Comparison of ENCODE assay signal across 8 mouse cellular contexts in genomic region chr3:89784991-89785753, GRCm38 (mm10). TPM values are rescaled to one million over a fixed set of nuclear protein-coding genes. Genes with fewer than 3 reads are reported as not detected.
DNase-seq lines count a peak whose midpoint lies in the region; ATAC-seq and TF ChIP-seq lines count a peak whose summit lies in the region.

No protein-coding gene starts in this region.

- H3K27me3 ChIP-seq in midbrain, embryonic 10.5 days (ENCODE audit: low read depth, poor library complexity, severe bottlenecking), result no peaks in the 10 kb centered on the region
- no peaks in the 10 kb centered on the region for H3K27me3 ChIP-seq in midbrain, embryonic 16.5 days (ENCODE audit: control insufficient read depth, insufficient read depth, low read depth, low read length)
- H3K27me3 ChIP-seq in hindbrain, embryonic 14.5 days (ENCODE audit: control insufficient read depth, insufficient read depth, low read length), result no peaks in the 10 kb centered on the region
- H3K27me3 ChIP-seq in megakaryocyte, embryonic 14.5 days (replicated peaks), result peaks cover 27% of the 10 kb centered on the region
- no peaks in the 10 kb centered on the region for H3K27me3 ChIP-seq in small intestine, adult 2 months (ENCODE audit: control insufficient read depth, insufficient read depth, low read length)

- no peak for TF ChIP-seq POLR2A in small intestine, adult 2 months (IDR thresholded peaks at IDR 0.05; ENCODE audit: low read depth, low read length)

- peak; percentile 53 for DNase-seq in midbrain, embryonic 10.5 days (ENCODE audit: low spot score)
- DNase-seq in cerebellum, adult 9-10 months, result peak; percentile 75
- DNase-seq in frontal cortex, postnatal 25 days (ENCODE audit: low spot score in 2 of 2), result peak; percentile 33 to 55
- peak; percentile 67 for DNase-seq in hindbrain, embryonic 14.5 days (ENCODE audit: low spot score)
- DNase-seq in left cerebral cortex, postnatal 14 days (ENCODE audit: low spot score in 2 of 2), result peak; percentile 70 to 74

- peaks cover 40% of the 10 kb centered on the region for H3K36me3 ChIP-seq in midbrain, embryonic 10.5 days
- H3K36me3 ChIP-seq in midbrain, embryonic 16.5 days (ENCODE audit: control insufficient read depth, insufficient read depth, low read length), result peaks cover 28% of the 10 kb centered on the region
- H3K36me3 ChIP-seq in hindbrain, embryonic 14.5 days (replicated peaks; ENCODE audit: control insufficient read depth, insufficient read depth), result peaks cover 41% of the 10 kb centered on the region
- peaks cover 40% of the 10 kb centered on the region for H3K36me3 ChIP-seq in megakaryocyte, embryonic 14.5 days (replicated peaks; ENCODE audit: low read length)
- H3K36me3 ChIP-seq in small intestine, adult 2 months (ENCODE audit: control insufficient read depth, insufficient read depth, low read length), result peaks cover 33% of the 10 kb centered on the region

- no peaks in the 10 kb centered on the region for H3K9me3 ChIP-seq in midbrain, embryonic 10.5 days (replicated peaks)
- no peaks in the 10 kb centered on the region for H3K9me3 ChIP-seq in midbrain, embryonic 16.5 days (replicated peaks; ENCODE audit: control insufficient read depth, low read length, poor library complexity, severe bottlenecking)
- no peaks in the 10 kb centered on the region for H3K9me3 ChIP-seq in hindbrain, embryonic 14.5 days (ENCODE audit: control insufficient read depth, low read length)
- H3K9me3 ChIP-seq in megakaryocyte, embryonic 14.5 days, result no peaks in the 10 kb centered on the region

- TF ChIP-seq CTCF in small intestine, adult 2 months (IDR thresholded peaks at IDR 0.05; ENCODE audit: extremely low read depth, insufficient read length, insufficient replicate concordance, low read depth, low read length), result peak; percentile 77

- H3K4me1 ChIP-seq in midbrain, embryonic 10.5 days, result peaks cover 11% of the 10 kb centered on the region
- no peaks in the 10 kb centered on the region for H3K4me1 ChIP-seq in midbrain, embryonic 16.5 days (ENCODE audit: control insufficient read depth, insufficient read depth, low read length)
- no peaks in the 10 kb centered on the region for H3K4me1 ChIP-seq in hindbrain, embryonic 14.5 days (replicated peaks; ENCODE audit: control insufficient read depth, insufficient read depth, low read length)
- H3K4me1 ChIP-seq in megakaryocyte, embryonic 14.5 days, result peaks cover 27% of the 10 kb centered on the region
- H3K4me1 ChIP-seq in small intestine, adult 2 months (ENCODE audit: control insufficient read depth, insufficient read depth, insufficient read length, low read length), result peaks cover 10% of the 10 kb centered on the region

- no peak overlapping the region for H3K4me3 ChIP-seq in midbrain, embryonic 10.5 days
- H3K4me3 ChIP-seq in midbrain, embryonic 16.5 days (ENCODE audit: low read depth, low read length), result no peak overlapping the region
- no peak overlapping the region for H3K4me3 ChIP-seq in hindbrain, embryonic 14.5 days (replicated peaks; ENCODE audit: low read length)
- H3K4me3 ChIP-seq in megakaryocyte, embryonic 14.5 days (replicated peaks), result peak overlapping the region; percentile 84
- peak overlapping the region; percentile 34 for H3K4me3 ChIP-seq in small intestine, adult 2 months (ENCODE audit: low read depth, low read length)

- intact Hi-C loops in left cerebral cortex, postnatal 14 days (cut with DNase I), result loop anchor here (2.0 kb wide), 1 partner anchor 74 kb away; no protein-coding TSS in a partner anchor

- no peak overlapping the region for H3K4me2 ChIP-seq in midbrain, embryonic 16.5 days (ENCODE audit: low read length)
- H3K4me2 ChIP-seq in hindbrain, embryonic 14.5 days (replicated peaks), result no peak overlapping the region

- H3K27ac ChIP-seq in midbrain, embryonic 10.5 days (replicated peaks), result no peak overlapping the region
- no peak overlapping the region for H3K27ac ChIP-seq in midbrain, embryonic 16.5 days (ENCODE audit: low read length)
- no peak overlapping the region for H3K27ac ChIP-seq in hindbrain, embryonic 14.5 days
- H3K27ac ChIP-seq in small intestine, adult 2 months (ENCODE audit: insufficient read depth, low read depth, low read length), result peak overlapping the region; percentile 10; the same call in 1 of the 2 replicates

- H3K9ac ChIP-seq in midbrain, embryonic 16.5 days (ENCODE audit: low read depth, low read length), result no peak overlapping the region
- no peak overlapping the region for H3K9ac ChIP-seq in hindbrain, embryonic 14.5 days

- WGBS in midbrain, embryonic 10.5 days, result 30% methylated on average over 11 of the region's 11 CpGs
- 17% methylated on average over 11 of the region's 11 CpGs for WGBS in midbrain, embryonic 16.5 days
- 23% methylated on average over 11 of the region's 11 CpGs for WGBS in hindbrain, embryonic 14.5 days
- 10% methylated on average over 11 of the region's 11 CpGs for WGBS in small intestine, adult 2 months

- no peak for ATAC-seq in midbrain, embryonic 16.5 days
- no peak for ATAC-seq in hindbrain, embryonic 14.5 days (ENCODE audit: low FRiP score)

RNA-seq across cellular contexts. Expression of gene Ube2q1, which starts 11.8 kb away (rescaled TPM):
- polyA plus RNA-seq in midbrain, embryonic 10.5 days (2016; fragmentation: Nextera tagmentation; extraction: Ambion mirVana), result 12.5 and 12.9 TPM in 2 replicates
- 10.7 and 10.9 TPM in 2 replicates for polyA plus RNA-seq in midbrain, embryonic 16.5 days (2015; fragmentation: Nextera tagmentation; extraction: Ambion mirVana)
- polyA plus RNA-seq in hindbrain, embryonic 14.5 days (2014; fragmentation: Nextera tagmentation; extraction: Ambion mirVana), result 21.8 and 24.5 TPM in 2 replicates
- total RNA-seq in left cerebral cortex, postnatal 14 days (2021), result 10 to 100 TPM; 83.6 to 84.4 TPM
- 35.2 and 80.6 TPM in 2 replicates for polyA plus RNA-seq in megakaryocyte, embryonic 14.5 days (2012; ENCODE audit: insufficient read depth, low replicate concordance)
- 11.7 and 26.2 TPM in 2 replicates for polyA plus RNA-seq in small intestine, adult 2 months (2012; rRNA removed)

RNA-seq across cellular contexts. Expression of gene Chrnb2, which starts 20.7 kb away (rescaled TPM):
- 5.9 and 11.3 TPM in 2 replicates for polyA plus RNA-seq in midbrain, embryonic 10.5 days (2016; fragmentation: Nextera tagmentation; extraction: Ambion mirVana)
- polyA plus RNA-seq in midbrain, embryonic 16.5 days (2015; fragmentation: Nextera tagmentation; extraction: Ambion mirVana), result 31.5 and 33.6 TPM in 2 replicates
- polyA plus RNA-seq in hindbrain, embryonic 14.5 days (2014; fragmentation: Nextera tagmentation; extraction: Ambion mirVana), result 26.0 and 29.1 TPM in 2 replicates
- 10 to 100 TPM; 23.1 to 24.9 TPM for total RNA-seq in left cerebral cortex, postnatal 14 days (2021)
- 0.04 TPM in 1 of 2 replicates, not detected in the other for polyA plus RNA-seq in megakaryocyte, embryonic 14.5 days (2012; ENCODE audit: insufficient read depth, low replicate concordance)
- 0.53 and 0.93 TPM in 2 replicates for polyA plus RNA-seq in small intestine, adult 2 months (2012; rRNA removed)

RNA-seq across cellular contexts. Expression of gene She, which starts 46.0 kb away (rescaled TPM):
- 2.0 and 2.1 TPM in 2 replicates for polyA plus RNA-seq in midbrain, embryonic 10.5 days (2016; fragmentation: Nextera tagmentation; extraction: Ambion mirVana)
- polyA plus RNA-seq in midbrain, embryonic 16.5 days (2015; fragmentation: Nextera tagmentation; extraction: Ambion mirVana), result 1.3 and 1.4 TPM in 2 replicates
- polyA plus RNA-seq in hindbrain, embryonic 14.5 days (2014; fragmentation: Nextera tagmentation; extraction: Ambion mirVana), result 2.3 and 2.8 TPM in 2 replicates
- total RNA-seq in left cerebral cortex, postnatal 14 days (2021), result 1 to 10 TPM; 3.6 to 3.7 TPM
- polyA plus RNA-seq in megakaryocyte, embryonic 14.5 days (2012; ENCODE audit: insufficient read depth, low replicate concordance), result not detected in 2 replicates
- polyA plus RNA-seq in small intestine, adult 2 months (2012; rRNA removed), result 0.56 and 0.79 TPM in 2 replicates

Comparison
In these comparisons a context has a peak if more than half of its experiments do, and no peak if none do; other contexts are left out.
1. H3K4me3 ChIP-seq: peak in megakaryocyte, embryonic 14.5 days (single experiment) and small intestine, adult 2 months (single experiment); none in midbrain, embryonic 10.5 days (single experiment), midbrain, embryonic 16.5 days (single experiment) and hindbrain, embryonic 14.5 days (single experiment).
2. Peak in every context shown above with its lines, with median percentiles within 50 percentile points of each other: DNase-seq.